Mouse (Mus musculus) liver, adult 2 months (tissue): ENCODE data around the gene Elmod2.

Experiments used
- CTCF ChIP-seq: fragments of 200-500 bp; IDR thresholded peaks from 2 replicates; pipeline ENCODE4 v1.5.1; 2011; ENCODE audit warnings: low read depth, low read length, control low read depth
- POLR2A ChIP-seq: fragments of 200-500 bp; IDR thresholded peaks from 2 replicates; pipeline ENCODE4 v1.6.1; 2011; ENCODE audit warnings: low read length, control low read depth; ENCODE audit not compliant: insufficient read depth; ENCODE audit errors: extremely low read depth

DNA sequence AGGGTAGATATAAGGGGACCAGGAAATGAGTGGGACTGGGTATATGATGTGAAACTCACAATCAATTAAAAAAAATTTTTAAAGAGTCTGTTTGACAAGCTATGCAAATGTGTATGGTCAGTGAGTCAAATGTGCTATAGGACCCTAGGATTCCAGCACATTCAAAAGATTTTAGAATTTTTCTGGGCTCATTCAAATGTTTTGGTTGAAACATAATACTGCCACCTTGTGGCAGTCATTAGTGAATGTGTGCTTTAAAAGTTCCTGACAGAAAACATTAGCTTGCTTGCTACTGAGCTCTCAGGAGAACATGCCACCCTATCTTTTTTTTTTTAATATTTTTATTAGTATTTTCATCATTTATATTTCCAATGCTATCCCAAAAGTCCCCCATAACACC lies 10.4 kb upstream of the Elmod2 start:
- TF ChIP-seq CTCF (peak; percentile 46; the same call in 1 of the 2 replicates), POLR2A (no peak)
